Mouse (Mus musculus) limb, embryonic 11.5 days (tissue): Measurements from ENCODE around the gene Gm10972. TPM values are rescaled to one million over a fixed set of nuclear protein-coding genes. Genes with fewer than 3 reads are reported as not detected.
"Not testable (repeated sequence)": the region's sequence is repeated elsewhere in the genome, so short reads cannot be mapped to it uniquely, and the experiment has no call there.

ENCODE experiments used
- ATAC-seq: fragments of 200-750 bp; cut with Nextera tagmentation; 2 replicates; pipeline ENCODE4 v1.8.0; 2017; ENCODE audit warnings: low read depth; ENCODE audit not compliant: insufficient number of reproducible peaks, low FRiP score, low TSS enrichment
- DNase-seq: peaks from one replicate; pipeline ENCODE4 v3.0.0-alpha.2; 2015; ENCODE audit warnings: low spot score
- H3K27ac ChIP-seq: fragments of 300-500 bp; sonication (generic); replicated peaks from 2 replicates; pipeline ENCODE4 v1.5.1; 2014; ENCODE audit warnings: low read depth, mild to moderate bottlenecking, low read length
- H3K27me3 ChIP-seq: fragments of 300-500 bp; sonication (generic); 2 replicates; pipeline ENCODE4 v1.6.1; 2014; ENCODE audit warnings: mild to moderate bottlenecking, low read length, mixed read lengths; ENCODE audit not compliant: control insufficient read depth, insufficient read depth
- H3K36me3 ChIP-seq: fragments of 300-500 bp; sonication (generic); 2 replicates; pipeline ENCODE4 v1.6.1; 2014; ENCODE audit warnings: mild to moderate bottlenecking, low read length, moderate library complexity, mixed read lengths; ENCODE audit not compliant: control insufficient read depth, insufficient read depth
- H3K4me1 ChIP-seq: fragments of 300-500 bp; sonication (generic); 2 replicates; pipeline ENCODE4 v1.6.1; 2014; ENCODE audit warnings: low read length, mixed read lengths; ENCODE audit not compliant: control insufficient read depth, insufficient read depth
- H3K4me2 ChIP-seq: fragments of 300-500 bp; sonication (generic); 2 replicates; pipeline ENCODE4 v1.6.1; 2014; ENCODE audit warnings: low read depth, mild to moderate bottlenecking, moderate library complexity; ENCODE audit not compliant: severe bottlenecking
- H3K4me3 ChIP-seq: fragments of 300-500 bp; sonication (generic); 2 replicates; pipeline ENCODE4 v1.5.1; 2014; ENCODE audit warnings: low read depth, low read length
- H3K9ac ChIP-seq: fragments of 300-500 bp; sonication (generic); 2 replicates; pipeline ENCODE4 v1.6.1; 2014; ENCODE audit warnings: mild to moderate bottlenecking, low read length
- H3K9me3 ChIP-seq: fragments of 300-500 bp; sonication (generic); 2 replicates; pipeline ENCODE4 v1.6.1; 2016; ENCODE audit warnings: low read length; ENCODE audit not compliant: control insufficient read depth
- WGBS: fragments of 180-500 bp; shearing (Covaris S2); extraction: QIAGEN DNeasy Blood & Tissue Kit; methylation state at CpG from one replicate; pipeline ENCODE4 v1.1.7; 2014; 5-methylcytosine and 5-hydroxymethylcytosine counted together
- polyA plus RNA-seq: library from polyadenylated mRNA; unstranded; fragments of >200 nt; fragmentation: Nextera tagmentation; extraction: Ambion mirVana; gene quantifications from 2 replicates; pipeline ENCODE4 v1.2.1, GENCODE M21; 2014

The Gm10972 gene
- polyA plus RNA-seq, 1 experiment from 2014 or later: not detected

- 88% methylated on average over 9 of the region's 9 CpGs for WGBS
- H3K4me2 ChIP-seq, H3K27ac ChIP-seq, DNase-seq, H3K27me3 ChIP-seq, H3K9ac ChIP-seq, H3K4me1 ChIP-seq, H3K36me3 ChIP-seq, H3K4me3 ChIP-seq, H3K9me3 ChIP-seq, ATAC-seq: not testable (repeated sequence)
Observed at GRCm38 (mm10) chr3:94675101-94675500, 32.2 kb downstream of the Gm10972 start.

GRCm38 (mm10) chr3:94679351-94679841 is 36.5 kb downstream of the Gm10972 start:
- Histone ChIP-seq H3K4me3 (no peak overlapping the region), H3K36me3 (no peaks in the 10 kb centered on the region), H3K9ac (no peak overlapping the region), H3K9me3 (no peaks in the 10 kb centered on the region), H3K4me1 (no peaks in the 10 kb centered on the region), H3K4me2 (no peak overlapping the region), H3K27me3 (no peaks in the 10 kb centered on the region), H3K27ac (no peak overlapping the region)
- ATAC-seq (no peak), DNase-seq (no peak)
- WGBS: 76% methylated on average over 8 of the region's 8 CpGs

GRCm38 (mm10) chr3:94680032-94680431 is 37.1 kb downstream of the Gm10972 start:
- not testable (repeated sequence) for H3K4me3 ChIP-seq, H3K27ac ChIP-seq, H3K4me1 ChIP-seq, H3K9ac ChIP-seq, ATAC-seq, H3K36me3 ChIP-seq, H3K4me2 ChIP-seq, H3K9me3 ChIP-seq, DNase-seq, H3K27me3 ChIP-seq
- 92% methylated on average over 12 of the region's 12 CpGs for WGBS

- Histone ChIP-seq H3K36me3 (no peaks in the 10 kb centered on the region), H3K27me3 (no peaks in the 10 kb centered on the region), H3K4me2 (no peak overlapping the region), H3K9ac (no peak overlapping the region), H3K27ac (no peak overlapping the region), H3K4me1 (no peaks in the 10 kb centered on the region), H3K4me3 (no peak overlapping the region), H3K9me3 (no peaks in the 10 kb centered on the region)
- WGBS: 91% methylated on average over 16 of the region's 16 CpGs
- DNase-seq (no peak), ATAC-seq (no peak)
Observed at GRCm38 (mm10) chr3:94680783-94681182, 37.9 kb downstream of the Gm10972 start.

- Histone ChIP-seq H3K9me3 (no peaks in the 10 kb centered on the region), H3K4me2 (no peak overlapping the region), H3K4me1 (no peaks in the 10 kb centered on the region), H3K9ac (no peak overlapping the region), H3K27ac (no peak overlapping the region), H3K4me3 (no peak overlapping the region), H3K27me3 (no peaks in the 10 kb centered on the region), H3K36me3 (no peaks in the 10 kb centered on the region)
- WGBS: 73% methylated on average over 6 of the region's 6 CpGs
- ATAC-seq (no peak), DNase-seq (no peak)
Observed at GRCm38 (mm10) chr3:94683646-94684045, 40.7 kb downstream of the Gm10972 start.

- not testable (repeated sequence) for DNase-seq, H3K9ac ChIP-seq, H3K9me3 ChIP-seq, H3K4me1 ChIP-seq, H3K4me3 ChIP-seq, H3K36me3 ChIP-seq, H3K27ac ChIP-seq, H3K4me2 ChIP-seq, H3K27me3 ChIP-seq, ATAC-seq
- 91% methylated on average over 8 of the region's 8 CpGs for WGBS
Observed at GRCm38 (mm10) chr3:94685989-94686772, 43.3 kb downstream of the Gm10972 start.

- not testable (repeated sequence) for H3K4me1 ChIP-seq, ATAC-seq, H3K4me3 ChIP-seq, H3K36me3 ChIP-seq, H3K9ac ChIP-seq, DNase-seq, H3K27me3 ChIP-seq, H3K4me2 ChIP-seq, H3K27ac ChIP-seq, H3K9me3 ChIP-seq
- 79% methylated on average over 2 of the region's 3 CpGs for WGBS
Observed at GRCm38 (mm10) chr3:94688698-94689097, 45.8 kb downstream of the Gm10972 start.

- WGBS: 41% methylated on average over 1 of the region's 1 CpGs
- H3K36me3 ChIP-seq, ATAC-seq, H3K9me3 ChIP-seq, DNase-seq, H3K4me1 ChIP-seq, H3K27me3 ChIP-seq, H3K4me2 ChIP-seq, H3K27ac ChIP-seq, H3K4me3 ChIP-seq, H3K9ac ChIP-seq: not testable (repeated sequence)
Observed at GRCm38 (mm10) chr3:94689195-94689594, 46.3 kb downstream of the Gm10972 start.
